ENCODE assay signal across 8 mouse cellular contexts in the genomic region with DNA sequence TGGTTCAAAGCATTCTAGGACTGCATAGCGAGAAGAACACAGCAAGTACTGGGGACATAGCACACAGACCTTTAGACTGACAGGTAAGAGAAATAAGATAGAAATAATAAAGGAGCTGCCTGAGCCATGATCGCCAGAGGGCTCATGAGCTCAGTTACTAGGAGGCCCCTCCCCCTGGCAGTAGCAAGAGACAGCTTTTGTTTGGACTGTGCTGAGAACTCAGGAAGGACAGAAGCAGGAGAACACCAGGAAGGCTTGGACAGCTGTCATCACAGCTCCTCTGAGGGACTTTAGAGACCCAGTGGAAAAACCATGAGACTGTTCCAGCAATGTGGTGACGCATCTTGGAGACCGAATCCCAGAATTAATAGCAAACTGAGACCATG.
A peak's percentile ranks its signal among the peaks of the same experiment; 100 is the strongest.
DNase-seq lines count a peak whose midpoint lies in the region; ATAC-seq and TF ChIP-seq lines count a peak whose summit lies in the region.

No protein-coding gene starts in this region.

- DNase-seq in gastrocnemius, postnatal 14 days = peak; percentile 23
- no peak for DNase-seq in gastrocnemius, postnatal 4 days (ENCODE audit: low spot score in 2 of 2)
- DNase-seq in embryonic facial prominence, embryonic 10.5 days (ENCODE audit: low spot score) = no peak
- DNase-seq in heart, postnatal 0 days (ENCODE audit: low spot score) = peak; percentile 76
- DNase-seq in retina, postnatal 1 day = peak; percentile 50
- DNase-seq in frontal cortex, postnatal 10 days (ENCODE audit: low spot score in 2 of 2) = no peak

- peaks cover 11% of the 10 kb centered on the region for H3K27me3 ChIP-seq in embryonic facial prominence, embryonic 10.5 days (replicated peaks; ENCODE audit: low read depth, poor library complexity, severe bottlenecking)
- H3K27me3 ChIP-seq in heart, postnatal 0 days (ENCODE audit: control insufficient read depth, insufficient read depth, low read length) = no peaks in the 10 kb centered on the region
- H3K27me3 ChIP-seq in limb, embryonic 13.5 days = peaks cover 10% of the 10 kb centered on the region

- ATAC-seq in heart, postnatal 0 days (ENCODE audit: insufficient read depth, low read depth) = peak; percentile 63
- ATAC-seq in limb, embryonic 13.5 days (ENCODE audit: low FRiP score, low read depth) = peak; percentile 67; the same call in 1 of the 2 replicates
- ATAC-seq in erythroblast, adult 5-6 weeks (replicated peaks; ENCODE audit: low FRiP score, poor library complexity, severe bottlenecking) = no peak

- no peak overlapping the region for H3K4me2 ChIP-seq in heart, postnatal 0 days (ENCODE audit: low read depth, low read length)
- H3K4me2 ChIP-seq in limb, embryonic 13.5 days (replicated peaks) = peak overlapping the region; percentile 38

- H3K9me3 ChIP-seq in embryonic facial prominence, embryonic 10.5 days = no peaks in the 10 kb centered on the region
- no peaks in the 10 kb centered on the region for H3K9me3 ChIP-seq in heart, postnatal 0 days (replicated peaks; ENCODE audit: control insufficient read depth, low read length)
- no peaks in the 10 kb centered on the region for H3K9me3 ChIP-seq in limb, embryonic 13.5 days

- peaks cover 33% of the 10 kb centered on the region for H3K4me1 ChIP-seq in embryonic facial prominence, embryonic 10.5 days
- peaks cover 24% of the 10 kb centered on the region for H3K4me1 ChIP-seq in heart, postnatal 0 days (ENCODE audit: control insufficient read depth, insufficient read depth)
- H3K4me1 ChIP-seq in limb, embryonic 13.5 days = peaks cover 17% of the 10 kb centered on the region

- TF ChIP-seq EP300 in heart, postnatal 0 days (IDR thresholded peaks at IDR 0.05; ENCODE audit: low read depth) = no peak

- WGBS in embryonic facial prominence, embryonic 10.5 days = 43% methylated on average over 4 of the region's 4 CpGs
- WGBS in heart, postnatal 0 days = 35% methylated on average over 4 of the region's 4 CpGs
- 34% methylated on average over 4 of the region's 4 CpGs for WGBS in limb, embryonic 13.5 days

- intact Hi-C loops in gastrocnemius, postnatal 14 days (cut with DNase I; ENCODE audit: low total_unique reads) = no loop called here

- H3K4me3 ChIP-seq in embryonic facial prominence, embryonic 10.5 days = peak overlapping the region; percentile 19; the same call in 1 of the 2 replicates
- H3K4me3 ChIP-seq in heart, postnatal 0 days (ENCODE audit: low read depth, low read length) = no peak overlapping the region
- H3K4me3 ChIP-seq in limb, embryonic 13.5 days = no peak overlapping the region

- H3K27ac ChIP-seq in embryonic facial prominence, embryonic 10.5 days (replicated peaks) = peak overlapping the region; percentile 76
- peak overlapping the region; percentile 46 for H3K27ac ChIP-seq in heart, postnatal 0 days (ENCODE audit: low read depth)
- H3K27ac ChIP-seq in limb, embryonic 13.5 days = no peak overlapping the region

- H3K36me3 ChIP-seq in embryonic facial prominence, embryonic 10.5 days (replicated peaks) = no peaks in the 10 kb centered on the region
- no peaks in the 10 kb centered on the region for H3K36me3 ChIP-seq in heart, postnatal 0 days (replicated peaks; ENCODE audit: control insufficient read depth, insufficient read depth, low read length)
- H3K36me3 ChIP-seq in limb, embryonic 13.5 days = no peaks in the 10 kb centered on the region

- peak; percentile 16; the same call in 1 of the 2 replicates for TF ChIP-seq CTCF in heart, postnatal 0 days (IDR thresholded peaks at IDR 0.05; ENCODE audit: low read depth)

- no peak overlapping the region for H3K9ac ChIP-seq in heart, postnatal 0 days (replicated peaks; ENCODE audit: low read depth, low read length)
- H3K9ac ChIP-seq in limb, embryonic 13.5 days = no peak overlapping the region

Comparison
In these comparisons a context has a peak if more than half of its experiments do, and no peak if none do; other contexts are left out.
1. DNase-seq: peak in gastrocnemius, postnatal 14 days (single experiment), heart, postnatal 0 days (single experiment) and retina, postnatal 1 day (single experiment); none in gastrocnemius, postnatal 4 days (0 of 2), embryonic facial prominence, embryonic 10.5 days (single experiment) and frontal cortex, postnatal 10 days (0 of 2).